Mouse (Mus musculus): Measurements from ENCODE around the gene Ptprd. TPM values are rescaled to one million over a fixed set of nuclear protein-coding genes. Genes with fewer than 3 reads are reported as not detected.

Gene Ptprd
- polyA plus RNA-seq, 1 experiment from 2014 or later = 14.0 TPM

DNA sequence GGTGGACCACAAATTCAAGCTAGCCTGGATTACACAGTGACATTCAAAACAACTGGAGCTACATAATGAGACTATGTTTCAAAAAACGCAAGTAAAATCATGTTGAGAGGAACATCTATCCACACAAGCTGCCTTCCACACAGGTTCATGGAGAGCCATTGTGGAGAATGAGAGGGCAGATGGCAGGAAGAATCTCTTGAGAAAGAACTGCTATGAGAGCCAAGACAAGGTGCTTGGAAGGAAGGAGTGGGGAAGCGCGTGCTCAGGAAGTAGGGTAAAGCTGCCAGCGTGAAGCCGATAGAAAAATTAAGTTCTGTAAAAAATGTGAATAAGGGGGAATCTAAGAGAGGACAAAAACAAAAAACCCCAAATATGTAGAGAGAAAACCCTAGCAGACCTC lies 1808.5 kb downstream of the Ptprd start:
- Histone ChIP-seq H3K27me3 (ENCODE audit: control insufficient read depth, insufficient read depth, low read length) (no peaks in the 10 kb centered on the region), H3K4me1 (ENCODE audit: control insufficient read depth, insufficient read depth, low read length) (no peaks in the 10 kb centered on the region), H3K9ac (ENCODE audit: low read depth, low read length) (no peak overlapping the region), H3K4me3 (ENCODE audit: low read depth, low read length) (no peak overlapping the region), H3K27ac (ENCODE audit: low read depth, low read length) (no peak overlapping the region), H3K4me2 (no peak overlapping the region), H3K36me3 (ENCODE audit: control insufficient read depth, insufficient read depth, low read length) (no peaks in the 10 kb centered on the region), H3K9me3 (replicated peaks; ENCODE audit: control insufficient read depth, low read length) (no peaks in the 10 kb centered on the region)
- ATAC-seq (replicated peaks; ENCODE audit: insufficient number of reproducible peaks, low FRiP score, low TSS enrichment) = no peak
- 91% methylated on average over 5 of the region's 5 CpGs for WGBS (ENCODE audit: insufficient replicate concordance)

DNA sequence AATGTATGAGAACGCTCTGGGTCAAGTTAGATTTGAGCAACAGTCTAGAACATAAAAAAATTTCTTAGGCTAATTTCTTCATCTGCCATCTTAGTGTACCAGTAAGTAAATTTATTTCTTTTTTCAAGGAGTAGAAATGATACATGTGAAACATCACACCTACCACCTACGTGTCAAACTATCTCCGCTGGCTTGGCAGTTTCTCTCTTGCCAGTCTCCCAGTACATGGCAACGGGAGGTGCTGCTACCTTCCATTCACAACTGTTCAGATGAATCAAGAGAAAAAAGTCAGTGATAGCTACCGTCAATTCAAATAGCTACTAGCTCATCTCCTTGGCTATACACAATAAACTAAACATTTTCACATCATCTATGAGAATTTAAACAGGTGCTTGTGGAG lies 1823.9 kb downstream of the Ptprd start:
- no peak overlapping the region for H3K4me3 ChIP-seq (ENCODE audit: low read depth, low read length)
- ATAC-seq (replicated peaks; ENCODE audit: insufficient number of reproducible peaks, low FRiP score, low TSS enrichment) = no peak
- 76% methylated on average over 5 of the region's 5 CpGs for WGBS (ENCODE audit: insufficient replicate concordance)
- H3K4me2 ChIP-seq = no peak overlapping the region
- H3K9me3 ChIP-seq (replicated peaks; ENCODE audit: control insufficient read depth, low read length) = no peaks in the 10 kb centered on the region
- H3K9ac ChIP-seq (ENCODE audit: low read depth, low read length) = no peak overlapping the region
- H3K4me1 ChIP-seq (ENCODE audit: control insufficient read depth, insufficient read depth, low read length) = no peaks in the 10 kb centered on the region; the same call in 1 of the 2 replicates
- no peak overlapping the region for H3K27ac ChIP-seq (ENCODE audit: low read depth, low read length)
- no peaks in the 10 kb centered on the region for H3K27me3 ChIP-seq (ENCODE audit: control insufficient read depth, insufficient read depth, low read length)
- H3K36me3 ChIP-seq (ENCODE audit: control insufficient read depth, insufficient read depth, low read length) = no peaks in the 10 kb centered on the region

DNA sequence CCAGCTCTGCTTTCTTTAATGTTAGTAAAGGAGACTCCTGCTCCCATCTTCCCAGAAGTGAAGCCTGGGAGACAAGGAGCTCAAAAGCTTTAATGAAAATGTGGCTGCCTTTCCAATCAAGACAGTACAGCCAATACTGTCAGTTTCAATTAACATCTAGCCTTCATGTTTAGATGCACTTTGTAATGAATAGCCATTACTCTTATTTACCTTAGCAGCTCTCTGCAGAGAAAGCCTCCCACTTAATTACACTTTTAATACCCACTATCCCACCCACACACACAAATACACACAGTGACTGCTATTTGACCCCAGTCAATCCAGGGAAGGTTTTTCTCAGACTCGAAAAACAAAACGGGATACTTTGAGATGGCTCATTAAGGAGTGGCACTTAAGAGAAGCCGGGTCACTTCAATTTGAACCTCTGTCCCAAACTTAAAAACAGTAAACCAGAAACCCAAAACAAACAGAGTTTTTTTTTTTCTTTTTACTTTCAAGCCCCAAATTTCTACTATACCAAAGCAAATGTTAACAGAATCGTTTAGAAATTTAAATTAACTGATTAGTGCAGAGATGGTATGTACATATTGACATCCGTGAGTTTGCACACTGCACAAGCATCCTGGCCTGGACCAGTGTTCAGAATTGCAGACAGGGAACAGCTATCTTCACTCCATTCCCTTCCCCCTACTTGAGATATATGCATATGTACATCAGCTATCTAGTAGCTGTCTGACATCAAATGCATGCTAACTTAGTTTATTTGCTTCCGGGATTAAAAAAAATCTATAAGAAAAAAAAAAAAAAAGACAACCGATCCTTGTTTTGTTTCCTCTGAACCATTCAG lies 1824.6 kb downstream of the Ptprd start:
- H3K4me3 ChIP-seq (ENCODE audit: low read depth, low read length) = no peak overlapping the region
- H3K4me2 ChIP-seq = no peak overlapping the region
- WGBS (ENCODE audit: insufficient replicate concordance) = 63% methylated on average over 7 of the region's 7 CpGs
- H3K9me3 ChIP-seq (replicated peaks; ENCODE audit: control insufficient read depth, low read length) = no peaks in the 10 kb centered on the region
- ATAC-seq (replicated peaks; ENCODE audit: insufficient number of reproducible peaks, low FRiP score, low TSS enrichment) = no peak
- H3K27ac ChIP-seq (ENCODE audit: low read depth, low read length) = no peak overlapping the region
- no peaks in the 10 kb centered on the region; the same call in 1 of the 2 replicates for H3K4me1 ChIP-seq (ENCODE audit: control insufficient read depth, insufficient read depth, low read length)
- H3K36me3 ChIP-seq (ENCODE audit: control insufficient read depth, insufficient read depth, low read length) = no peaks in the 10 kb centered on the region
- H3K27me3 ChIP-seq (ENCODE audit: control insufficient read depth, insufficient read depth, low read length) = no peaks in the 10 kb centered on the region
- no peak overlapping the region for H3K9ac ChIP-seq (ENCODE audit: low read depth, low read length)

DNA sequence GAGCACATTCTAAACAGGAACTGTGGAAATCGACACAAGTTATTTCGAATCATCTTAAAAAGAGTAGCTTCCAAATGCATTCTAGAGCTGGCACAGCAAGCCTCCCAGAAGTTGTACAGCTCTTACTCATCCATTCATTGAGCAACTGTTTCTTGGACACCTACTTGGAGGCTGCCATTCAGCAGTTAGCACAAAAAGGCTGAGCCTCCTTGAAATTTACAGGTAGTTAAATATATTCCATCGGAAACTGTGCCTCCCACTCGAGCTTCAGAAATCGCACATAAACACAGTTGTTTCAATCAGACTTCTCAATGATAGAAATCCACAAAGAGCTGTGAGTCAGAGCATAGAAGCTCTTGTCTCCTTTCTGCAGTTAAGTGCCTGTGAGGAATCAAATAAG lies 1825.9 kb downstream of the Ptprd start:
- Histone ChIP-seq H3K9ac (ENCODE audit: low read depth, low read length) (no peak overlapping the region), H3K4me1 (ENCODE audit: control insufficient read depth, insufficient read depth, low read length) (no peaks in the 10 kb centered on the region; the same call in 1 of the 2 replicates), H3K27me3 (ENCODE audit: control insufficient read depth, insufficient read depth, low read length) (no peaks in the 10 kb centered on the region), H3K4me3 (ENCODE audit: low read depth, low read length) (no peak overlapping the region), H3K4me2 (no peak overlapping the region), H3K27ac (ENCODE audit: low read depth, low read length) (no peak overlapping the region), H3K36me3 (ENCODE audit: control insufficient read depth, insufficient read depth, low read length) (no peaks in the 10 kb centered on the region), H3K9me3 (replicated peaks; ENCODE audit: control insufficient read depth, low read length) (no peaks in the 10 kb centered on the region)
- WGBS (ENCODE audit: insufficient replicate concordance) = 91% methylated on average over 5 of the region's 5 CpGs
- ATAC-seq (replicated peaks; ENCODE audit: insufficient number of reproducible peaks, low FRiP score, low TSS enrichment) = no peak

DNA sequence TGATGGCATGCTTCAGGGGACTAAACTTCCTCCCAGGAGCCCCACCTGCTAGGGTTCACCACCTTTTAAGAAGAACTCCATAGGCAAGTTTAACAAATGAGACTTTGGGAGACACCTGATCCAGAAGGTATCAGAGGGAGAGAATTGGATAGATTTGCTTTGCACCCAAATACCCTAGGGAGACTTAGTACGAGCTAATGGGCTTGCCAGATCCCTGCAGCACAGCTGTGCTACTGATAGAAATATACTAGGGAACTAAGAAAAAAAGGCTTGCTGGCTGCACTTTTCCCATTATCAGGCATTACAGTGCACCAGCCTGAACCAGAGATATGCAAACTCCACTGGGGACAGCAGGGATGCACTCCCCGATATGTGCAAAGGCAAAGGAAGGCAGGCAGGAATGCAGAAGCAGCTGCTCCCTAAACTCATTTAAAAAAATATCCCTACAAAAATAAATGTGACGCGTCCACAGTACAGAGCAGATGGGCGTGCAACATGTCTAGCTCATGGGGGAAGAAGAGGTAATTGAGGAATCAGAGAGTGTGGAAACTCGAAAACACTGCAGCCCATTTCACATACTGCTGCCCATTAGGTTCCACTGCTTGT lies 1831.3 kb downstream of the Ptprd start:
- H3K4me1 ChIP-seq (ENCODE audit: control insufficient read depth, insufficient read depth, low read length) = peaks cover 8% of the 10 kb centered on the region
- no peak overlapping the region for H3K27ac ChIP-seq (ENCODE audit: low read depth, low read length)
- 59% methylated on average over 6 of the region's 6 CpGs for WGBS (ENCODE audit: insufficient replicate concordance)
- ATAC-seq (replicated peaks; ENCODE audit: insufficient number of reproducible peaks, low FRiP score, low TSS enrichment) = no peak
- no peaks in the 10 kb centered on the region for H3K27me3 ChIP-seq (ENCODE audit: control insufficient read depth, insufficient read depth, low read length)
- H3K9me3 ChIP-seq (replicated peaks; ENCODE audit: control insufficient read depth, low read length) = no peaks in the 10 kb centered on the region
- H3K9ac ChIP-seq (ENCODE audit: low read depth, low read length) = no peak overlapping the region
- no peaks in the 10 kb centered on the region for H3K36me3 ChIP-seq (ENCODE audit: control insufficient read depth, insufficient read depth, low read length)
- H3K4me3 ChIP-seq (ENCODE audit: low read depth, low read length) = no peak overlapping the region
- no peak overlapping the region for H3K4me2 ChIP-seq

DNA sequence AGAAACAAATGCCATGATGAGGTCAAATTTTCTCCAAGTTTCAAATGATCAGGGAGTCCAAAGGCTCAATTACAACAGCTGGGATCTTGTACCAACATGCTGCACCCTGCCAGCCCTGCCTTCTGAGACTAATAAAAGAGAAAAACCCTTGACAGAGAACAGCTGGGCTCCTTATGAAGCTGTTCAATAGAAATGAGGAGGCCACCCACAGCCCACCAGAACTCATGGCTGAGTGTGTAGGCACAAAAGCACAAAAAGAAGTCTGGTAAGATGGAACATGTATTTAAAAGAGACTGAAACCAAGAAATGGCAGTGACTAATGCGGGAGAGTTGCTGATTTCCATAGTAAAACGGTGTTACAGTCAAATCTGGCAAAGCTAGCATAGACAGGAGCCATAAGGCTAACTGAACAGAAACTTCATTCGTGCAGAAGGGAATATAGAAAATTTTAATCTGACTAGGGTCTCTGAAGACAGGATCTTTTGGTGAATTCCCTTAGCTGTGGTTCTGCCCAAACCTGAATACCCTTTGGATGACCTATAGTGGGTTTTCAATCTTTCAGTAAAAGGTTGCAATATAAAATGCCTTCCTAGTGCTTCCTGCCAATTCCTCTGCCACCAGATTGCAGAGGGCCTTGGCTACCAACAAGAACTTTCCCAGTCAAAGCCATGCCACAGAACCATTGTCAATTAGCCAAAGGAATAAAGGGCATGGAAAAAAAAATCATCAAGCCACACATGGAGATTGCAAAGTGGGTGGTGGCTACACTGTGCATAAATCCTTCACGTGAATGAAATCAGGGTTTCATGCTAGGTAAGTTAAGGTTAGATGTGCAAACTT lies 1841.5 kb downstream of the Ptprd start:
- Histone ChIP-seq H3K4me3 (ENCODE audit: low read depth, low read length) (no peak overlapping the region), H3K27me3 (ENCODE audit: control insufficient read depth, insufficient read depth, low read length) (no peaks in the 10 kb centered on the region), H3K27ac (ENCODE audit: low read depth, low read length) (no peak overlapping the region), H3K9ac (ENCODE audit: low read depth, low read length) (no peak overlapping the region), H3K4me1 (ENCODE audit: control insufficient read depth, insufficient read depth, low read length) (0 out of 2 replicates have a peak, but pooled peaks cover 12% of the 10 kb centered on the region), H3K4me2 (no peak overlapping the region), H3K36me3 (ENCODE audit: control insufficient read depth, insufficient read depth, low read length) (no peaks in the 10 kb centered on the region), H3K9me3 (replicated peaks; ENCODE audit: control insufficient read depth, low read length) (no peaks in the 10 kb centered on the region)
- WGBS (ENCODE audit: insufficient replicate concordance) = 70% methylated on average over 4 of the region's 4 CpGs
- no peak for ATAC-seq (replicated peaks; ENCODE audit: insufficient number of reproducible peaks, low FRiP score, low TSS enrichment)

DNA sequence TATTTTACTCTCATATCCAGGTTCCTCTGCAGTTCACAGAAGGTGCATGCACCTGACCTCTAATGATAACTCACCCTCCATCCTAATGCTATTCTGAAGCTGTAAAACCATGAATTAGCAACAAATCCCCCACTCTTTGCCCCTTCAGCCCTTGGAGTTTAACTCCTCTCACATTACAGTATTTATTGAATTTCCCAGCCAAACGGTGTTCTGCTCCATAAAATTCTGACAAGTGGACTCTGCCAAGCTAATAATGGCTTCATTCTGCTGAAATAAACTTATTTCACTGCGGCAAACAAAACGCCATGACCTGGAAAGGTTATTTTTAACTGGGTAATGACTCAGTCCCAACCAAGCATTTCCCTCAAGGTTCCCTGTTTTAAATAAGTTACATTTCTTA lies 1842.7 kb downstream of the Ptprd start:
- no peaks in the 10 kb centered on the region for H3K27me3 ChIP-seq (ENCODE audit: control insufficient read depth, insufficient read depth, low read length)
- no peak overlapping the region for H3K4me2 ChIP-seq
- H3K27ac ChIP-seq (ENCODE audit: low read depth, low read length) = no peak overlapping the region
- 59% methylated on average over 3 of the region's 3 CpGs for WGBS (ENCODE audit: insufficient replicate concordance)
- ATAC-seq (replicated peaks; ENCODE audit: insufficient number of reproducible peaks, low FRiP score, low TSS enrichment) = no peak
- no peak overlapping the region for H3K4me3 ChIP-seq (ENCODE audit: low read depth, low read length)
- no peaks in the 10 kb centered on the region for H3K9me3 ChIP-seq (replicated peaks; ENCODE audit: control insufficient read depth, low read length)
- no peak overlapping the region for H3K9ac ChIP-seq (ENCODE audit: low read depth, low read length)
- H3K4me1 ChIP-seq (ENCODE audit: control insufficient read depth, insufficient read depth, low read length) = peaks cover 12% of the 10 kb centered on the region; the same call in 1 of the 2 replicates
- no peaks in the 10 kb centered on the region for H3K36me3 ChIP-seq (ENCODE audit: control insufficient read depth, insufficient read depth, low read length)

DNA sequence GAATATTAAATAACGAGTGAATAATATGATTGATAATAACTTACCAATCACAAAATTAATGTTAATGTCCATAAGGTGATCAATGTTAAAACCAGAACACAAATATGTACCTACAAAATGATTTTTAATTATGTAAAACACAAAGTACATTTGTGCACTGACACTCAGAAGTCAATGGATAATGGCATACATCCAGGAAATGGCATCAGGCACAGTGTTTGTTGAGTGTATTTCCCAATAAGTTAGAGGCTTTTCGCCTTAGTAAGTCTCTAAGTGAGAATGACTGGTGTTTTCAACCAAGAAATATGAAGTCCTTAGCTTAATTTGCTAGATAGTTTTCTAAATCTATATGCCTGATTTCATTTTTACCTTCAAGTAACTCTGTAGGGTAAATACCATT lies 1843.5 kb downstream of the Ptprd start:
- Histone ChIP-seq H3K4me3 (ENCODE audit: low read depth, low read length) (no peak overlapping the region), H3K4me1 (ENCODE audit: control insufficient read depth, insufficient read depth, low read length) (peaks cover 16% of the 10 kb centered on the region), H3K9ac (ENCODE audit: low read depth, low read length) (no peak overlapping the region), H3K4me2 (no peak overlapping the region), H3K9me3 (replicated peaks; ENCODE audit: control insufficient read depth, low read length) (no peaks in the 10 kb centered on the region), H3K36me3 (ENCODE audit: control insufficient read depth, insufficient read depth, low read length) (no peaks in the 10 kb centered on the region), H3K27me3 (ENCODE audit: control insufficient read depth, insufficient read depth, low read length) (no peaks in the 10 kb centered on the region), H3K27ac (ENCODE audit: low read depth, low read length) (no peak overlapping the region)
- ATAC-seq (replicated peaks; ENCODE audit: insufficient number of reproducible peaks, low FRiP score, low TSS enrichment) = no peak
- 85% methylated on average over 2 of the region's 2 CpGs for WGBS (ENCODE audit: insufficient replicate concordance)
